Mouse (Mus musculus): ENCODE measurements around the gene Dmgdh.

DNA sequence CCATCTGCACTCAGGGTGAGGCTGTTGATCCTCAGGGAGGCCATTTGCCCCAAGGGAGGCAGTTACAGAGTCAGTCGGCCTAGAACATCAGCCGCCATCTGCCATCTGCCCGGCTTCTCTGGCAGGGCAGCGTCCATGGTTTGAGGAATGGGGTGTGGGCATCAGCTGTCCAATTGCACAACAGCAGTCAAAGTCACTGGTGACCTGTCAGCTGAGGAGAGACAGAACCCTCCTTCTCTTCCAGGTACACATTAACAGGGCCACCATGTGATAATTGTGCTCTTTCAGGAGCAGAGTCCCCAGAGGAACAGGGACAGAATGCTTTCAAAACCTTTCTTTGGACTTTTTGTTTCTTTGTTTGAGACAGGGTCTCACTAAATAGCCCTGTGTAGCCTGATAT lies 1.9 kb upstream of the Dmgdh start:
- TF ChIP-seq EP300 (IDR thresholded peaks at IDR 0.05; ENCODE audit: low read depth in 1 of 2, low read length in 2 of 2) (no peak), ETS1 (IDR thresholded peaks at IDR 0.05; ENCODE audit: low read depth, low read length) (no peak), POLR2A (IDR thresholded peaks at IDR 0.05; ENCODE audit: control insufficient read depth in 1 of 2, insufficient read depth in 1 of 2, low read depth in 1 of 2, low read length in 2 of 2, poor library complexity in 1 of 2) (no peak)

Data from MEL (cell line).